Mouse (Mus musculus): ENCODE measurements around the gene Gad1. TPM values are rescaled to one million over a fixed set of nuclear protein-coding genes. Genes with fewer than 3 reads are reported as not detected.
"Not testable (repeated sequence)": the region's sequence is repeated elsewhere in the genome, so short reads cannot be mapped to it uniquely, and the experiment has no call there.

Gad1 gene
- 100 to 1,000 TPM; 228 TPM for total RNA-seq (2021)
- long read RNA-seq, experiment 1, transcript Gad1-201 (17 exons, 3,355 nt), result major isoform, 215 of 293 reads
- long read RNA-seq, experiment 1, partial matches to known transcripts, result 56 of 293 reads
- long read RNA-seq, experiment 1, other reads (novel, unspliced or antisense), result 22 of 293 reads
- long read RNA-seq, experiment 2, transcript Gad1-201 (17 exons, 3,355 nt), result major isoform, 149 of 205 reads
- long read RNA-seq, experiment 2, partial matches to known transcripts, result 44 of 205 reads
- long read RNA-seq, experiment 2, other reads (novel, unspliced or antisense), result 12 of 205 reads

- DNase-seq (ENCODE audit: low spot score in 2 of 2), result no peak
- intact Hi-C loops (cut with DNase I), result loop anchor here (10.0 kb wide), 1 partner anchor 918 kb away; no protein-coding TSS in a partner anchor
Observed at GRCm38 (mm10) chr2:70552772-70553171, at the start of gene Gad1. Gad1 (plus strand) TSS chr2:70553072.

DNA sequence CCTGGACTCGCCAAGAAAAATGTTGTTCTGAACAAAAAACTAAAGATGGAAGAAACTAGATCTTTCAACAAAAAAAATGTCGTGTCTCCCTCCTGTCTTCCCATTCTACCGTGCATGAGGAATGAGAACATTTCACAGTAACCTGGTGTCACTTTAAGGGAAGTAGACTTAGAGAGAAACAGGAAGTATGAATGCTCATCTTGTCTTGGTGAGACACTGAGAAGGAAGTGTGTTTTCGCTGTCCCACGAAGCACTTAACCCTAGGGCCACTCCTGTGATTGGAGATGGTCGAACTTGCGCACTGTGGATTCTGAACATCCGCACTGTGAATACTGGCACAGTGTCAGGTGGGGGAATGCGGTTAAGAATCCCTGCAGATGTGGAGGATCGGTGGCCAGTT, 49.4 kb upstream of the Gad1 start:
- no peak for DNase-seq (ENCODE audit: low spot score in 2 of 2)
- intact Hi-C loops (cut with DNase I), result no loop called here

- DNase-seq (ENCODE audit: low spot score in 2 of 2), result no peak
- intact Hi-C loops (cut with DNase I), result no loop called here
Observed at GRCm38 (mm10) chr2:70505229-70505628, 47.6 kb upstream of the Gad1 start.

DNA sequence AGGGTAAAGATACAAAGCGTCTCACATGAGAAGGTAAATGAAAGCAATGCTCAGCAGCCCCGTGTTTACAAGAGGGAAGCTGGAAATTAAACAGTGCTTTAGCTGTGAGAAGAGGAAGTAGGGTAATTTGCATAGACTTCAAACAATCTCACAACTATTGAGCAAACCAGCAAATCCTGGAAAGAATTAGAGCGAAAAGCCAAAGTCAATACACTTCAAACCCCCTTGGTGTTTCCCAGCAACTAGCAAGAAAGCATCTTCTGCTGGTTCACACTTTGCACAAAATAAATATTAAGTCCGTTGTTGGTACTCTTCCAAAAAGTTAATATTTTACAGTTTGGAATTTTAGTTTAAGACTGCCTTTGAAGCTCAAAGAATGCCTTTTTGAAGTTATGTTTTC, 47.0 kb upstream of the Gad1 start:
- intact Hi-C loops (cut with DNase I), result no loop called here
- no peak for DNase-seq (ENCODE audit: low spot score in 2 of 2)

DNA sequence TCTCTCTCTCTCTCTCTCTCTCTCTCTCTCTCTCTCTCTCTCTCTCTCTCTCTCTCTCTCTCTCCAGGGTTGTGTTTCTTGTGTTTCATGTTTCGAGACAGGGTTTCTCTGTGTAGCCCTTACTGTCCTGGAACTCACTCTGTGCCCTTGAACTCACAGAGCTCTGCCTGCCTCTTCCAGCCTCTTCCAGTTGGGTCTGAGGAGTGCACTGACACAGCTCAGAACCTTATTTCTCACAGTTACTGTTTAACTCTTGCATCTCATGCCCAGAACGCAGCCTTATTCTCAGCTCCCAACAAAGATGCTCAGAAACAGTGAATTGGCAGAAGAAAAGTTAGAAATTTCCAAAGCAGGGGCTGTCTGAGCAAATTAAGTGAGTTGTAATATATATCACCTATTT, 46.5 kb upstream of the Gad1 start:
- intact Hi-C loops (cut with DNase I), result no loop called here
- DNase-seq (ENCODE audit: low spot score in 2 of 2), result no peak

DNA sequence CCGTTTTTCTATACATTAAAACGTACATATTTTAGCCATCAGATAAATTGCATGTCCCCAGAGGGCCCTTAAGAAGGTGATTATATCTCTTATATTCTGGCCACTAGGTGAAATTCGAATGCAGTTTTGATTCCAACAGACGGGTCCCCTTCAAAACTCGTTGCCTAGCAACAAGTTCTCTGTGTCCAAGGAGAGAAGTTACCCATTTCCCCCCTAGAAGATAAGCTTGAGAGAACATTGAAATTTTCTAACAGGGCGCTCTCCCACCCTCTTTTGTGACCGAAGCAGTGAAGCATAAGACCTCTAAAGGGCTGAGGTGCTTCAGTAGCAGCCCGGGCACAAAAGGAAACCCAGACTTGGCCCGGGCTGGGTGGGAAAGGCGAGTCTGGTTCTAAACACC, 44.4 kb upstream of the Gad1 start, which contains the start of gene Erich2:
Gene Erich2, plus strand, starts transcription at position 324 of the 400 bp plus-strand sequence.
- intact Hi-C loops (cut with DNase I), result no loop called here

DNA sequence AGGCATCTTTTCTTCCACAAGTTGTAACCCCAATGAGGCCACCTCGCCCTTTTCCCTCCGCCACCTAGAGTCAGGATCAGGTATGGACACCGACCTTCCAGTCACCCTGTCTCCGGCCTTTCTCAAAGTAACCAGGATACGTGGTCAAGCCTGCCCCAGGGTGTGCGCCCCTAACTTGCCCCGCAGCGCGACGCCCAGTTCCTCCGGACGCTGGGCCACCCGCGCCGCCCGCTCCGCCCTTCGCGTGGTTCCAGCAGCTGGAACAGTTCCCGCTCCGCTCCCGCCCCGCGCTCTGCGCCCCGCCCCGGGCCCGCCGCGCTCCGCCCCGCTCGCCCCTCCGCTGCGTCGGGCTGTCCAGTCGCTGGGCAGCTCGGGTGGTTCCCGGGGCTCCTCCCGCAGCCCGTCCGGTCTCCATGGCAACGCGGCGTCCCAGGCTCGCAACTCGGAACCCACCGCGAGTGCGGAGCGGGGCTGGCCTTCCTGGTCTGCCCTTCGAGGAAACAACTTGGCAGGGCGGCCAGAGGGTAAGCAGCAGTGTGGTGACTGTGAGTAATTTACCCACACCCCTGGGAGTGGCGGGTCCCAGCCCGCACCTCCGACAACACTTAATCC, 43.7 kb upstream of the Gad1 start:
- peak; percentile 58 to 64 for DNase-seq (ENCODE audit: low spot score in 2 of 2)
- intact Hi-C loops (cut with DNase I), result no loop called here

More for the DNA sequence above, 44.4 kb upstream of the Gad1 start, which contains the start of gene Erich2:
- DNase-seq (ENCODE audit: low spot score in 2 of 2), result no peak

GRCm38 (mm10) chr2:70538283-70538682, 14.6 kb upstream of the Gad1 start:
- intact Hi-C loops (cut with DNase I), result not testable (repeated sequence)
- peak; percentile 23 to 46 for DNase-seq (ENCODE audit: low spot score in 2 of 2)

- intact Hi-C loops (cut with DNase I), result loop anchor here (10.0 kb wide), 1 partner anchor 916 kb away; no protein-coding TSS in a partner anchor
- no peak for DNase-seq (ENCODE audit: low spot score in 2 of 2)
Observed at GRCm38 (mm10) chr2:70550671-70551070, 2.2 kb upstream of the Gad1 start.

- no peak for DNase-seq (ENCODE audit: low spot score in 2 of 2)
- intact Hi-C loops (cut with DNase I), result loop anchor here (10.0 kb wide), 1 partner anchor 917 kb away; no protein-coding TSS in a partner anchor
Observed at GRCm38 (mm10) chr2:70551446-70551845, 1.4 kb upstream of the Gad1 start.

DNA sequence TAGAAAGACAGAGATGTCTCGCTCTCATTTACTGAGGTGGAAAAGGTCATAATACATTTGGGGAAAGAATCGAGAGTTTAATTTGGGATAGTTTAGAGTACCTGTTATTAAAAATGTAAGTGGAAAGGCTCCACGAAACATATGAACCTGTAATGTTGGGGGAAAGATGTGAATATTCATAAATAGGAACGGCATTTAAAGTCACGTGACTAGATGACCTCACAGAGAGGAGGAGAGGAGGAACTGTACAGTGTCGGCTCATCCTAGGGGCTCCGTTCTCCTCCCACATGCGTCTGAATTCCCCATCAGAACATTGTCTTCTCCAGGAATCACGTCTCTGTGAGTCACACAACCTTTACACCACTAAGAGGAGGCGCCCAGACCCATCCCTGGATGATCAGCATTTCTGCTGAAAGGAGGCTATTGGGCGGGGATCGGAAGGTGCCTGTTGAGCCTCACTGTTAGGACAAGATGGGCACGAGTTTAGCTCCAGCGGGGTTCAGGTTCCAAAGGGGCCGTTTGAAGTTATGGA, 739 bp upstream of the Gad1 start:
- DNase-seq (ENCODE audit: low spot score in 2 of 2), result no peak
- intact Hi-C loops (cut with DNase I), result loop anchor here (10.0 kb wide), 1 partner anchor 917 kb away; no protein-coding TSS in a partner anchor

DNA sequence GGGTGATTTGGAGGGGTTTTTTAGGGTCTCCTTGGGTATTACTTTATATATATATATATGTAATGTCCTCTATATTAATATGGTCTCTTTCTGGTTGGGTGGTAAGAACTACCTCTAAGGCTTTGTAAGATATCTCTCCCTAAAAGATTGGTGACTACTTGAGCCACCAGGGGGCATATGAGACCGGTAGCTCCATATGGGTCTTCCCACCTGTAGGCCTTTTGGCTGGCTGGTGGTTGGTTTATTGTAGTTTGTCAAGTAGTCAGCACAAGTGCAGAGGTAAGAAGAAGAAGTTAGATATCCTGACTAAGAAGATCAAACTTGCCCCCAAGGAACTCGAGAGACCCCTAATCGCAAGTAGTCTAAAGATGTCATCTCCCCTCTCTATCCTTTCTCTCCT, 954 bp downstream of the Gad1 start:
- intact Hi-C loops (cut with DNase I), result loop anchor here (10.0 kb wide), 1 partner anchor 919 kb away; no protein-coding TSS in a partner anchor
- DNase-seq (ENCODE audit: low spot score in 2 of 2), result no peak

- intact Hi-C loops (cut with DNase I), result loop anchor here (1.0 to 10.0 kb wide), 5 partner anchors 81 to 923 kb away; no protein-coding TSS in a partner anchor
Observed at GRCm38 (mm10) chr2:70558112-70558842, 5.4 kb downstream of the Gad1 start.

DNA sequence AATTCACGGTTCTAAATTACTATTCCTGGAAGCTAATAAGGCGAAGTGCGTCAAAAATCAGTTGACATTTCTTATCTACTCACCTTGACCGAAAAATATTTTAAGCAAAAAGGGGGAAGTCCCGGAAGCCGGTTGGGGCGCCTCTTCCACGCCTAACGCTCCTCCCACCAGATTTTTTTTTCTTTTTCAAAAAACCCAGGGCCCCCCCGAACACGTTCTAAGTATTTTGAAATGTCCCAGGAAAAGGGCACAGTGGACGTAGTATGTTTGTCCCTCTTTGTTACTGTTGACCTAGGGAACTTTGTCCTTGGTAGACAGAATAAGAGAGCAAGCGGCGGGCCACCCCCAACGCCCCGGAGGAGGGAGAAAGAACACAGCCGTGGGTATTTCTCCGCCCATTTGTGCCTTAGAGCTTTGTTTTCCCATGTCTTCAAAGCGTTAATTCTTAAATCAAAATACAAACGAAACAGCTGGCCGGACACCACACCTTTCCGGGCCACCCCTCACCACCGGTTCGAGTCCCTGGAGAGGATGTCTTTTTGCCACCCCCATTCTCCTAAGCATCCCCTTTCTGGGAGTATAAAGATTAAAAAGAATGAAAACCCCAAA, 6.1 kb downstream of the Gad1 start:
- intact Hi-C loops (cut with DNase I), result loop anchor here (1.0 to 10.0 kb wide), 5 partner anchors 82 to 924 kb away; no protein-coding TSS in a partner anchor
- no peak for DNase-seq (ENCODE audit: low spot score in 2 of 2)

More at GRCm38 (mm10) chr2:70558112-70558842, 5.4 kb downstream of the Gad1 start:
- DNase-seq (ENCODE audit: low spot score in 2 of 2), result peak; percentile 93 to 94

DNA sequence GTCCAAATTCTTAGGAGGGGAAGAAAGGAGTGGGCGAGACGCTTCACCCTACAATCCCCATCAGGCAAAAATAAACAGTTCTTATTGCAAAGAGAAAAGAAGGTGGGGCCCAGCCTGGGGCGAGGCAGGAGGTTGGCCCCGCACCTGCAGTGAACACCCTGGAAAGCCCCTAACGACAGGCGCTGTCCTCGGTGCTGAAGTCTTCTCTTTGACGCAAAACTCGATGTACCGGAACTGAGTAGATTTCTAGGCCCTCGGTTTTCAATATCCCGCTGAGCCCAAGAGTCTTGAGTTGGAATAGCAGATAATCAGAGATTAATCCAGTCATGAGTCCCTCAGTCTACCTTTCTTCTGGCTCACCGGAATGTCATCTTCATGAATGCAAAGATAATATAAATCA, 6.6 kb downstream of the Gad1 start:
- intact Hi-C loops (cut with DNase I), result loop anchor here (2.0 to 10.0 kb wide), 3 partner anchors 82 to 925 kb away; no protein-coding TSS in a partner anchor
- DNase-seq (ENCODE audit: low spot score in 2 of 2), result no peak

DNA sequence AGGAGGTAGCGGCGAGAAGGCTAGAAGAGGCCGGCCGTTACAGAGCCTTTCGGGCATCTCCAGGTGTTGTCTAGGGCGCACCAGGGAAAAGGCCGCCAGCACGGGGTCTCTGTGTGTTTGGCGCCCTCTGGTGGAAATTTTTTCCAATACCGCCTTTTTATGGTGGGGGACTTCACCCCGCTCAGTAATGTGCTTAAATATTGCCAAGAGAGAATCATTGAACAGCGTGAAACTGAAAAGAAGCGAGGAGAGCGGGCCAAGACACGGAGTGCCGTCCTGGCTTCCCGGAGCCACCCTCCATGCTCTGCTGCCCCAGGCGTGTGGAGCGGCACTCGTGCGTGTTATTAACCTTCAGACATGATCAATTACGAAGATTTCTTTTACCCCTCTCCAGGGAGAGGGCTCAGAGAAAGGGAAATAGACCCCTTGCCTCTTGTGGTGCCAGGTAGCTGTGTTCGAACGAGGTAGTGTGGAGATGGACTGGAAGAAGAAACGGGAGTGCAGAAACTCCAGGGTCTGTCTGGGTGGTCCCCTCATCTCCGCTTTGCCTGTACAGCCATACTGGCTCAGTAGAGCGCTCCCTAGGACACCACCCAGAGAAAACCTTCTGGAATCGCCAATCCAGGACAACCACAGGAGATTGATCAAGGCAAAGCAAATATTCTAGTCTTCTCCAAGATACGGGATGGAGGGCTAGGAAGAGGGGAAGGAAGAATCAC, 8.4 kb downstream of the Gad1 start:
- intact Hi-C loops (cut with DNase I), result no loop called here
- DNase-seq (ENCODE audit: low spot score in 2 of 2), result peak; percentile 59 to 75

- intact Hi-C loops (cut with DNase I), result no loop called here
- no peak for DNase-seq (ENCODE audit: low spot score in 2 of 2)
Observed at GRCm38 (mm10) chr2:70562011-70562491, 9.2 kb downstream of the Gad1 start.

- no peak for DNase-seq (ENCODE audit: low spot score in 2 of 2)
- intact Hi-C loops (cut with DNase I), result no loop called here
Observed at GRCm38 (mm10) chr2:70562611-70562980, 9.7 kb downstream of the Gad1 start.

Data from left cerebral cortex, postnatal 14 days (tissue).